Mouse (Mus musculus): ENCODE data around the gene Ddn. TPM values are rescaled to one million over a fixed set of nuclear protein-coding genes. Genes with fewer than 3 reads are reported as not detected.
A peak's percentile ranks its signal among the peaks of the same experiment; 100 is the strongest.

Ddn gene
- polyA plus RNA-seq, 1 experiment from 2014 or later = 0.74 TPM

DNA sequence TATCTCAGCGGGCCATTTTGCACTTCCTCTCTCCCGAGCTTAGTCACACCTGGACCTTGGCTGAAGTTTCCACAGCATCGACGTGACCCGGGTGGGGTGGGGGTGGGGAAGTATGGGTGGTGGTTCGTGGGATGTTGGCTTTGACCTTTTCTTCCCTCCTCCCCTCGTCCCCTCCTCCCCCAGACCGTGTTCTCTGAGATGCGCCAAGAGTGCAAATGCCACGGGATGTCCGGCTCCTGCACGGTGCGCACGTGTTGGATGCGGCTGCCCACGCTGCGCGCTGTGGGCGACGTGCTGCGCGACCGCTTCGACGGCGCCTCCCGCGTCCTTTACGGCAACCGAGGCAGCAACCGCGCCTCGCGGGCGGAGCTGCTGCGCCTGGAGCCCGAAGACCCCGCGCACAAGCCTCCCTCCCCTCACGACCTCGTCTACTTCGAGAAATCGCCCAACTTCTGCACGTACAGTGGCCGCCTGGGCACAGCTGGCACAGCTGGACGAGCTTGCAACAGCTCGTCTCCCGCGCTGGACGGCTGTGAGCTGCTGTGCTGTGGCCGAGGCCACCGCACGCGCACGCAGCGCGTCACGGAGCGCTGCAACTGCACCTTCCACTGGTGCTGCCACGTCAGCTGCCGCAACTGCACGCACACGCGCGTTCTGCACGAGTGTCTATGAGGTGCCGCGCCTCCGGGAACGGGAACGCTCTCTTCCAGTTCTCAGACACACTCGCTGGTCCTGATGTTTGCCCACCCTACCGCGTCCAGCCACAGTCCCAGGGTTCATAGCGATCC, 16.9 kb downstream of the Ddn start:
- peaks cover 98% of the 10 kb centered on the region for H3K27me3 ChIP-seq (ENCODE audit: control insufficient read depth, insufficient read depth, low read length)
- H3K4me3 ChIP-seq (ENCODE audit: low read depth, low read length) = peak overlapping the region; percentile 24
- H3K9ac ChIP-seq (ENCODE audit: low read length) = no peak overlapping the region; the same call in 1 of the 2 replicates
- H3K36me3 ChIP-seq (ENCODE audit: control insufficient read depth, insufficient read depth, low read length) = no peaks in the 10 kb centered on the region
- peak; percentile 91 for DNase-seq (ENCODE audit: low spot score, missing footprints)
- no peak overlapping the region for H3K27ac ChIP-seq (ENCODE audit: low read depth, low read length)
- no peaks in the 10 kb centered on the region for H3K9me3 ChIP-seq (ENCODE audit: control insufficient read depth, low read length)
- H3K4me2 ChIP-seq = peak overlapping the region; percentile 32
- no peak for ATAC-seq (ENCODE audit: low FRiP score)
- 3% methylated on average over 75 of the region's 75 CpGs for WGBS
- peaks cover 35% of the 10 kb centered on the region for H3K4me1 ChIP-seq (ENCODE audit: control insufficient read depth, insufficient read depth, low read length)

DNA sequence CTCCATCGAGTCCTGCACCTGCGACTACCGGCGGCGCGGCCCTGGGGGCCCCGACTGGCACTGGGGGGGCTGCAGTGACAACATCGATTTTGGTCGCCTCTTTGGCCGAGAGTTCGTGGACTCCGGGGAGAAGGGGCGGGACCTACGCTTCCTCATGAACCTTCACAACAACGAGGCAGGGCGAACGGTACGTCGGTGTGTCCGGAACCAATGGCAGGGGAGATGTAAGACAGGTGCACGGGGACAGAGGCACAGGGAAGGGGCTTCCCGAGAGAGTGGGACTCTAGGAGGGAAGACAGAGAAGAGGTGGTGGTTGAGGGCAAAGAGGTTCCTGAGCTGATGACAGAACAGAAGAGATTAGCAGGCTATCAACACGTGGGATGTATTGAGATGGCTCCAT, 17.5 kb downstream of the Ddn start:
- ATAC-seq (ENCODE audit: low FRiP score) (no peak), DNase-seq (ENCODE audit: low spot score, missing footprints) (peak; percentile 94)
- WGBS = 2% methylated on average over 23 of the region's 23 CpGs
- Histone ChIP-seq H3K9ac (ENCODE audit: low read length) (no peak overlapping the region), H3K27ac (ENCODE audit: low read depth, low read length) (no peak overlapping the region), H3K36me3 (ENCODE audit: control insufficient read depth, insufficient read depth, low read length) (no peaks in the 10 kb centered on the region), H3K4me1 (ENCODE audit: control insufficient read depth, insufficient read depth, low read length) (peaks cover 30% of the 10 kb centered on the region), H3K4me3 (ENCODE audit: low read depth, low read length) (peak overlapping the region; percentile 24), H3K9me3 (ENCODE audit: control insufficient read depth, low read length) (no peaks in the 10 kb centered on the region), H3K4me2 (peak overlapping the region; percentile 11; the same call in 1 of the 2 replicates), H3K27me3 (ENCODE audit: control insufficient read depth, insufficient read depth, low read length) (peaks cover 96% of the 10 kb centered on the region)

DNA sequence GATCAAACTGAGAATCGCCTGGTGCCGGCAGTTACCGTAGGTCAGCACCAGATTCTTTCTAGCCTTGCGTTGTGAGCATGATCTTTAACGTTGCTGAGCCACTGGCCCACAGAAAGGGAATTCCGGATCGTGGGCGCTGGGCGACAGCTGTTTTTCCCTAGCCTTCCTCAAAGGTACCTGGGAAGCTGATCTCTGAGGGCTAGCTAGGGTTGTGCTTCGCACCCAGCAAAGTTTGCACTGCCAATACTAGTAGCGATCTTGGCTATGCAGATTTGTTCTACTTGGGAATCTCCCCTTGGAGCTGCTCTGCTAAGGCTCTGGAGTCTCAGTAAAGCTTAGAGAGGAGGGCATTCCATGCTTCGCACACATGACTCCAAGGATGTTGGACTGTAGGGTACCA, 18.1 kb downstream of the Ddn start:
- no peaks in the 10 kb centered on the region for H3K36me3 ChIP-seq (ENCODE audit: control insufficient read depth, insufficient read depth, low read length)
- H3K4me2 ChIP-seq = peak overlapping the region; percentile 37
- H3K9ac ChIP-seq (ENCODE audit: low read length) = peak overlapping the region; percentile 45; the same call in 1 of the 2 replicates
- WGBS = 2% methylated on average over 12 of the region's 12 CpGs
- no peak overlapping the region for H3K27ac ChIP-seq (ENCODE audit: low read depth, low read length)
- peaks cover 24% of the 10 kb centered on the region for H3K4me1 ChIP-seq (ENCODE audit: control insufficient read depth, insufficient read depth, low read length)
- peak overlapping the region; percentile 24 for H3K4me3 ChIP-seq (ENCODE audit: low read depth, low read length)
- no peaks in the 10 kb centered on the region for H3K9me3 ChIP-seq (ENCODE audit: control insufficient read depth, low read length)
- DNase-seq (ENCODE audit: low spot score, missing footprints) (peak; percentile 97), ATAC-seq (ENCODE audit: low FRiP score) (no peak)
- H3K27me3 ChIP-seq (ENCODE audit: control insufficient read depth, insufficient read depth, low read length) = peaks cover 91% of the 10 kb centered on the region

DNA sequence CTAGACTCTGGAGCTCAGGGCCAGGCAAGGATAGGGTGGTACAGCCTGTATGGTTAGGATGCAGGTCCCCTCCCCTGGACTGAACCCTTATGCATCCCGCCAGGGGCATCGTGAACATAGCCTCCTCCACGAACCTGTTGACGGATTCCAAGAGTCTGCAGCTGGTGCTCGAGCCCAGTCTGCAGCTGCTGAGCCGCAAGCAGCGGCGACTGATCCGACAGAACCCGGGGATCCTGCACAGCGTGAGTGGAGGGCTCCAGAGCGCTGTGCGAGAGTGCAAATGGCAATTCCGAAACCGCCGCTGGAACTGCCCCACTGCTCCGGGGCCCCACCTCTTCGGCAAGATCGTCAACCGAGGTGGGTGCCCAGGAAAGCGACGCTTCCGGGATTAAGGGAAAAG, 18.5 kb downstream of the Ddn start:
- Histone ChIP-seq H3K27me3 (ENCODE audit: control insufficient read depth, insufficient read depth, low read length) (peaks cover 86% of the 10 kb centered on the region), H3K4me3 (ENCODE audit: low read depth, low read length) (peak overlapping the region; percentile 24), H3K9me3 (ENCODE audit: control insufficient read depth, low read length) (no peaks in the 10 kb centered on the region), H3K9ac (ENCODE audit: low read length) (peak overlapping the region; percentile 45), H3K27ac (ENCODE audit: low read depth, low read length) (no peak overlapping the region), H3K36me3 (ENCODE audit: control insufficient read depth, insufficient read depth, low read length) (no peaks in the 10 kb centered on the region), H3K4me1 (ENCODE audit: control insufficient read depth, insufficient read depth, low read length) (peaks cover 21% of the 10 kb centered on the region), H3K4me2 (peak overlapping the region; percentile 37)
- no peak for ATAC-seq (ENCODE audit: low FRiP score)
- DNase-seq (ENCODE audit: low spot score, missing footprints) = no peak
- WGBS = under 1% methylated on average over 23 of the region's 23 CpGs

DNA sequence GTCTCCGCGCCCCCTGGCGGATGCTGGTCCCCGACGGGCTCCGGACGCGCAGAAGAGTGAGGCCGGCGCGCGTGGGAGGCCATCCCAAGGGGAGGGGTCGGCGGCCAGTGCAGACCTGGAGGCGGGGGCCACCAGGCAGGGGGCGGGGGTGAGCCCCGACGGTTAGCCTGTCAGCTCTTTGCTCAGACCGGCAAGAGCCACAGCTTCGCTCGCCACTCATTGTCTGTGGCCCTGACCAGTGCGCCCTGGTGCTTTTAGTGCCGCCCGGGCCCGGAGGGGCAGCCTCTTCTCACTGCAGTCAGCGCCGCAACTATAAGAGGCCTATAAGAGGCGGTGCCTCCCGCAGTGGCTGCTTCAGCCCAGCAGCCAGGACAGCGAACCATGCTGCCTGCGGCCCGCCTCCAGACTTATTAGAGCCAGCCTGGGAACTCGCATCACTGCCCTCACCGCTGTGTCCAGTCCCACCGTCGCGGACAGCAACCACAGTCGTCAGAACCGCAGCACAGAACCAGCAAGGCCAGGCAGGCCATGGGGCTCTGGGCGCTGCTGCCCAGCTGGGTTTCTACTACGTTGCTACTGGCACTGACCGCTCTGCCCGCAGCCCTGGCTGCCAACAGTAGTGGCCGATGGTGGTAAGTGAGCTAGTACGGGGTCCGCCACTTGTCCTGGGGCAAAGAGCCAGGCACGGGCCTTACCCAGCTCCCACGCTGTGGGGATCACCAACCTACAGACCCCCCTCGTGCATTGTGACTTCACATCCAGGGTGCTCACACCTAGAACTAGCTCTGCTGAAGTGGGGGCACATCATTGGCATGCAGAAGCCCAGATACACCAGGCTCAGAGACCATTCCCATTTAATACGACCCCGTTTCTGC, 19.4 kb downstream of the Ddn start, which contains the start of gene Wnt1:
Gene Wnt1, plus strand, starts transcription at position 197 of the 875 bp plus-strand sequence.
- peak; percentile 41 for ATAC-seq (ENCODE audit: low FRiP score)
- no peak within 1 kb of the TSS for H3K27ac ChIP-seq (ENCODE audit: low read depth, low read length)
- H3K4me3 ChIP-seq (ENCODE audit: low read depth, low read length) = peak within 1 kb of the TSS; percentile 24
- peak; percentile 94 for DNase-seq (ENCODE audit: low spot score, missing footprints)
- peak within 1 kb of the TSS; percentile 37 for H3K4me2 ChIP-seq
- H3K27me3 ChIP-seq (ENCODE audit: control insufficient read depth, insufficient read depth, low read length) = peaks cover 78% of the 10 kb centered on the region
- peak within 1 kb of the TSS; percentile 45 for H3K9ac ChIP-seq (ENCODE audit: low read length)
- H3K9me3 ChIP-seq (ENCODE audit: control insufficient read depth, low read length) = no peaks in the 10 kb centered on the region
- WGBS = under 1% methylated on average over 50 of the region's 51 CpGs
- H3K4me1 ChIP-seq (ENCODE audit: control insufficient read depth, insufficient read depth, low read length) = peaks cover 21% of the 10 kb centered on the region
- no peaks in the 10 kb centered on the region for H3K36me3 ChIP-seq (ENCODE audit: control insufficient read depth, insufficient read depth, low read length)

DNA sequence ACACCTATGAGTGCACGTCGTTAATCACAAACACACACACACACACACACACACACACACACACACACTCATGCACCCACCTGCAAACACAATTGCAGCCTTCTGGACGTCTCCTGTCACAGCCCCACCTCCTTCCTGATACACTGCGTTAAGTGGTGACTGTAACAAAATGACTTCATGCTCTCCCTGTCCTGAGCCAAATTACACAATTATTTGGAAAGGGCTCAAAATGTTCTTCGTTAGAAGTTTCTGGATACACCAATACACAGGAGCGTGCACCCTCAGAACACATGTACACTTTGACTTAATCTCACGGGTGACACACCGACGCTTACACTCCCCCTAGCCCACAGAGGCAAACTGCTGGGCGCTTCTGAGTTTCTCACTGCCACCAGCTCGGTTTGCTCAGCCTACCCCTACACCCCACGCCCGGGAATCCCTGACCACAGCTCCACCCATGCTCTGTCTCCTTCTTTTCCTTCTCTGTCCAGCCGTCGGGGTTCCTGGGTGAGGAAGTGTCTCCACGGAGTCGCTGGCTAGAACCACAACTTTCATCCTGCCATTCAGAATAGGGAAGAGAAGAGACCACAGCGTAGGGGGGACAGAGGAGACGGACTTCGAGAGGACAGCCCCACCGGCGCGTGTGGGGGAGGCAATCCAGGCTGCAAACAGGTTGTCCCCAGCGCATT, 20.2 kb downstream of the Ddn start:
- H3K27me3 ChIP-seq (ENCODE audit: control insufficient read depth, insufficient read depth, low read length) = peaks cover 70% of the 10 kb centered on the region
- H3K4me1 ChIP-seq (ENCODE audit: control insufficient read depth, insufficient read depth, low read length) = peaks cover 21% of the 10 kb centered on the region
- no peaks in the 10 kb centered on the region for H3K36me3 ChIP-seq (ENCODE audit: control insufficient read depth, insufficient read depth, low read length)
- 11% methylated on average over 24 of the region's 24 CpGs for WGBS
- no peak overlapping the region for H3K27ac ChIP-seq (ENCODE audit: low read depth, low read length)
- DNase-seq (ENCODE audit: low spot score, missing footprints) (peak; percentile 96), ATAC-seq (ENCODE audit: low FRiP score) (no peak)
- no peak overlapping the region for H3K4me3 ChIP-seq (ENCODE audit: low read depth, low read length)
- H3K9ac ChIP-seq (ENCODE audit: low read length) = no peak overlapping the region
- no peak overlapping the region for H3K4me2 ChIP-seq
- H3K9me3 ChIP-seq (ENCODE audit: control insufficient read depth, low read length) = no peaks in the 10 kb centered on the region

DNA sequence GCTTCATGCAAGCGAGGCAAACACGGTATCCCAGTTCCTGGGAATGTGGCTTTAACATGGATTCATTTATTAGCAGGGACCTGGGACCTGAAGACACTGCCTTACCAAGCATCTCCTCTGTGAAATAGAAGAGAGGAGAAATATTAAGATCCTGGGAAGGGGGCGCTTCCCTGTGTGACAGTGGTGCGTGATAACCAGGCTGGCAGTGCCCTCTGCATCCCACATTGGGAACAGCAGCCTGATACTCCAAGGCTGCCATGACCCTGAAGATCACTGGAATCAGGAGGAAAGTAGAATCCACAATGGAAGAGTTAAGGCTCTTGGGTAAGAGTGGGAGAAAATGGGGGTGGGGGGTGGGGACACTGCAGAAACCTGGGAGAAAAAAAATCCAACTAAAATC, 21.4 kb downstream of the Ddn start:
- Histone ChIP-seq H3K9me3 (ENCODE audit: control insufficient read depth, low read length) (no peaks in the 10 kb centered on the region), H3K4me3 (ENCODE audit: low read depth, low read length) (no peak overlapping the region), H3K27ac (ENCODE audit: low read depth, low read length) (no peak overlapping the region), H3K9ac (ENCODE audit: low read length) (no peak overlapping the region), H3K36me3 (ENCODE audit: control insufficient read depth, insufficient read depth, low read length) (no peaks in the 10 kb centered on the region), H3K4me2 (no peak overlapping the region), H3K27me3 (ENCODE audit: control insufficient read depth, insufficient read depth, low read length) (peaks cover 58% of the 10 kb centered on the region), H3K4me1 (ENCODE audit: control insufficient read depth, insufficient read depth, low read length) (peaks cover 17% of the 10 kb centered on the region)
- ATAC-seq (ENCODE audit: low FRiP score) = no peak
- DNase-seq (ENCODE audit: low spot score, missing footprints) = no peak
- 48% methylated on average over 4 of the region's 4 CpGs for WGBS

DNA sequence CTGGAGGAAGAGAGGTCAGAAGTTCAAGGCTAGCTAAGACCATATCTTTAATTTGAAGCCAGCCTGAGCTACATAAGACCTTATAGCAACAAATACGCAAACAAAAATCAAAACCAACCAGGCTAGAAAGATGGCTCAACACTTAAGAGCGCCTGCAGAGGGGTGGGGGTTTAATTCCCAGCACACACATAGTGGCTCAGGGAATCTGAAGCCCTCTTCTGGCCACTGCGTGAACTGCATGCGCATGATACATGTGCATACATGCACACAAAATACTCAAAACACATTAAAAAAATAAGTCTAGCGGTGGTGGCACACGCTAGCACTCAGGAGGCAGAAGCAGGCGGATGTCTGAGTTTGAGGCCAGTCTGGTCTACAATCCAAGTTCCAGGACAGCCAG, 23.5 kb downstream of the Ddn start:
- ATAC-seq (ENCODE audit: low FRiP score) (no peak), DNase-seq (ENCODE audit: low spot score, missing footprints) (no peak)
- no peak overlapping the region for H3K9ac ChIP-seq (ENCODE audit: low read length)
- 40% methylated on average over 7 of the region's 7 CpGs for WGBS
- H3K4me1 ChIP-seq (ENCODE audit: control insufficient read depth, insufficient read depth, low read length) = peaks cover 5% of the 10 kb centered on the region
- no peaks in the 10 kb centered on the region for H3K36me3 ChIP-seq (ENCODE audit: control insufficient read depth, insufficient read depth, low read length)
- H3K4me3 ChIP-seq (ENCODE audit: low read depth, low read length) = no peak overlapping the region
- no peak overlapping the region for H3K27ac ChIP-seq (ENCODE audit: low read depth, low read length)
- no peaks in the 10 kb centered on the region for H3K9me3 ChIP-seq (ENCODE audit: control insufficient read depth, low read length)
- H3K4me2 ChIP-seq = no peak overlapping the region
- peaks cover 54% of the 10 kb centered on the region for H3K27me3 ChIP-seq (ENCODE audit: control insufficient read depth, insufficient read depth, low read length)
